Mouse (Mus musculus) adrenal gland, postnatal 36 days (tissue): ENCODE measurements around the gene Pemt. TPM values are rescaled to one million over a fixed set of nuclear protein-coding genes. Genes with fewer than 3 reads are reported as not detected.
A peak's percentile ranks its signal among the peaks of the same experiment; 100 is the strongest.

ENCODE experiments used
- DNase-seq, 2 experiments: peaks; one replicate each; pipeline ENCODE4 v3.0.0; 2021; ENCODE audit warnings: mixed read lengths in 1 of 2
- long read RNA-seq, 2 experiments: library from polyadenylated mRNA; stranded (forward); transcript quantifications; one replicate each; pipeline ENCODE4 v2.0.0; 2021; ENCODE audit warnings: borderline sequencing depth in 2 of 2
- total RNA-seq, 2 experiments: library from RNA; stranded (reverse); gene quantifications; 2 replicates each; pipeline ENCODE4 v1.2.3; 2021

The Pemt gene
- 1 to 10 TPM; 7.0 to 8.4 TPM for total RNA-seq
- long read RNA-seq, experiment 1, partial matches to known transcripts = 0 of 3 reads
- long read RNA-seq, experiment 1, other reads (novel, unspliced or antisense) = 0 of 3 reads
- long read RNA-seq, experiment 2, partial matches to known transcripts = 0 of 4 reads
- long read RNA-seq, experiment 2, other reads (novel, unspliced or antisense) = 1 of 4 reads

DNA sequence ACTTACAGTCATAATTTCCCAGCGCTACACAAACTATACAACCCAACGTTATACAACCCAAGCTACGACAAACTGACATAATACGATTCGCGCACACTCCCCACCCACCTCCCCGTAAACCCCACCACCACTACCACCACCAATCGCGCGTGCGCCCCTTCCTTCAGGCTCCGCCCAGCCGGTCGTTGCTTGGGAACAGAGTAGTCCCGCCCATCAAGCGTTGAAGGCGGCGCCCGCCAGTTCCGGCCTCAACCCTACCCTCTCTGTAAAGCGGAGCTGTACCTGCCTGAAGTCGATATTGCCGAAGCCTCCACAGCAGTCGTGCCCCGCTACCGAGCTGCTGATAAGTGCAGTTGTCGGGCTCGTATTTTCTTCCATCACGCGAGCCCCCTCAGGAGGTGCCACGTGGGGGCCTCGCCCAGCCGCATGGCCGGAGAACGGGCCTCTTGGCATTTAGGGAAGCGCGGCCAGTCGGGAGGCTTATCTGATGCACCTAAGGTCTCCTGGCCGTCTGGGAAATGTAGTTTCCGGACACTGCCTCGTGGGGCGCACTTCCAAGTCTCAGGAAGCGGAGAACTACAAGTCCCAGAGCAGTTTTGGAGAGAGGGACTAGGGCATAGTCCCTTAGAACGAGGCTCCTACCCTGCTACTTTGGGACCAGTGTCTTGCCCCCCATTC is at the start of gene Pemt:
TSS of gene Pemt (minus strand) at position 432 of the 678 bp plus-strand sequence.
- DNase-seq = peak; percentile 94 to 95

GRCm38 (mm10) chr11:60094909-60095810 is 48.9 kb upstream of the Pemt start:
- no peak for DNase-seq

DNA sequence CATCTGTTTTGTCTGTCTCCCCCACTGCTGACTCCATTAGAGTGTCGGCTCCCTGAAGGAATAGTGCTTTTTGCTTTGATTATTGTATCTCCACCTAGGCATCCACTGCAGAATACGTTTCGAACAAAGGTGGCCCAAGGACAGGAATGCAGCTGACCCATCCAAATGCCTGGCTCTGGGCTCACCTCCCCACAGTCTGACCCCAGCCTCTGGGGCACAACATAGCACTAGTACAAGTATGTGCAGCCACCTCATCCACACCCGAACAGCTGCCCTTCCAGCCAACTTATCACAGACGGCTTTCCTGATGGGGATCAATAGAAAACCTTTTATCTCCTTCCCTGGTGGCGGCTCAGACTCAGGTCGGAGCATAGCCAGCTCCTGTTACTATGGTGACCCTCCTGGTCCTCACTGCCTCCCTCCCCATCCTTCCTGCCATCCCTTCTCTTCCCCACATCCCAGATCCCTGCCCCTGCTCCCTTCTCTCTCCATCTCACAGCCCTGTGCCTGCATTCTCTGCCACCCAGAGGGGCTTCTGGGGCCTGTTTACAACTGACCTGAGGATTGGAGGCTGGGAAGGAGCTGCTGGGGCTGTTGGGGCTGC is 47.8 kb upstream of the Pemt start:
- DNase-seq = no peak

GRCm38 (mm10) chr11:60093227-60093626 is 46.9 kb upstream of the Pemt start:
- DNase-seq = no peak

DNA sequence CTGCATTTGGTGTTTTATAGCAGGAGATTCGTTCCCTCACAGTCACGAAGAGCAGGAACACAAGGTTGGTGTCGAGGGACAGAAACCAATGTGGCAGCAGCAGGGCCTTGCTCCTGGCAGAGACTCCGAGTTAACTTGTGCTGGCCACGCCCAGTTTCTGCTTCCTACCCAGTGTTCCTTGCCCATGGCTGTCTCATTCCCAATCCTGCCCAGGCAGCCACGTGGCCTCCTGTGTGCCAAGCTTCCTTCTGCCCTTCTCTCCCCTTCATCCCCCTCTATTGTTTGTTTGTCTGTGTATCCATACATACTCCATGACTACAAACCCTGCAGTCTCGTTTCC is 45.1 kb upstream of the Pemt start:
- DNase-seq = no peak

GRCm38 (mm10) chr11:60090696-60091421 is 44.6 kb upstream of the Pemt start:
- DNase-seq = no peak

- no peak for DNase-seq
Observed at GRCm38 (mm10) chr11:60088947-60089346, 42.7 kb upstream of the Pemt start.

- DNase-seq = no peak
Observed at GRCm38 (mm10) chr11:60086676-60087075, 40.4 kb upstream of the Pemt start.

- peak; percentile 52 to 71 for DNase-seq
Observed at GRCm38 (mm10) chr11:60084589-60084988, 38.3 kb upstream of the Pemt start.

- peak; percentile 69 to 82 for DNase-seq
Observed at GRCm38 (mm10) chr11:60076790-60077189, 30.5 kb upstream of the Pemt start.

- peak in 1 of 2 experiments; percentile 23 for DNase-seq
Observed at GRCm38 (mm10) chr11:60076183-60076582, 29.9 kb upstream of the Pemt start.

DNA sequence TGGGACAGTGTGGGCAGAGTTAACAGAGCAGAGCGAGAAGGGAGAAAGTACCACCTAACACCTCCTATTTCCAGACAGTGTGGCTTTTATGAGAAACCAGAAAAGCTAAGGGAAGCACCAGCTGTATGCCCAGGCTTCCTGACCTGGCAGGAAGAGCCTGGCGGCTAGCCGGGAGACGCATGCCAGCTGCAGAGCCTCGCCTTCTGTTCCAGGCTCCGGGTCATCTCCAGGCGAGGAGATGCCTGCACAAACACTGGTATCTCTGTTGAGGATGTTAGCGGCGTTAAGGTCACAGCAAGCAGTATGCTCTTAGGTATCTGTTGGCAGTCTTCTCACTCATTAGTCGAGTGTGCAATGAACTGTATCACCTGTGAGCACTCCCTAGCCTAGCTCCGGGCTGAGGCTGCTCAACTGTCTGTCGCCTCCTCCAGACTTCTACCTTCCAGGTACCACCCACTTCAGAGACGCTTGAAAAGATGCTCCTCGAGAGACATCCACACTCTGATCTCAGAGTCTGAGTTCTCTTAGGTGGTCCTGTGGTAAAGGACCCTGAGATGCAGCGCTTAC is 27.7 kb upstream of the Pemt start:
- DNase-seq = peak in 1 of 2 experiments; percentile 54

- no peak for DNase-seq
Observed at GRCm38 (mm10) chr11:60073121-60073520, 26.8 kb upstream of the Pemt start.

- peak in 1 of 2 experiments; percentile 28 for DNase-seq
Observed at GRCm38 (mm10) chr11:60071221-60071620, 24.9 kb upstream of the Pemt start.

DNA sequence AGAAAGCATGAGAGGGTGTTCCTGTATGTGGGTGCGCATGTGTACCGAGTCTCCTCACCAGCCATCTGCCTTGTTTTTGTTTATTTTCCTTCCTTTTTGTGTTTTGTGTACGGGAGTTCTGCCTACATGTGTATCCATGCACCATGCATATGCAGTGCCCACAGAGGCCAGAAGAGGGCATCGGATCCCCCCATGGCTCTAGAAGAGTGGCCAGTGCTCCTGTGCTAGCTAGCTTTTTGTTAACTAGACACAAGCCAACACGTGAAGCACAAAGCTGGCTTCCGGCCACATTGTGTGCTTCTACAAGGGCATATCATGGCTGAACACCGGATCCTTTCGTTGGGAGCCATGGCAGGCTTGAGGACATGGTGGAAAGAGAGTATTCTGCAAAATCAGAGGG is 24.3 kb upstream of the Pemt start:
- peak; percentile 60 to 71 for DNase-seq

- DNase-seq = no peak
Observed at GRCm38 (mm10) chr11:60068631-60069030, 22.3 kb upstream of the Pemt start.

- peak; percentile 21 to 25 for DNase-seq
Observed at GRCm38 (mm10) chr11:60067646-60068045, 21.4 kb upstream of the Pemt start.

- DNase-seq = no peak
Observed at GRCm38 (mm10) chr11:60065267-60065666, 19.0 kb upstream of the Pemt start.

- DNase-seq = no peak
Observed at GRCm38 (mm10) chr11:60061504-60062006, 15.3 kb upstream of the Pemt start.

GRCm38 (mm10) chr11:60060026-60060425 is 13.7 kb upstream of the Pemt start:
- no peak for DNase-seq

- no peak for DNase-seq
Observed at GRCm38 (mm10) chr11:60058441-60058840, 12.2 kb upstream of the Pemt start.
